Mouse (Mus musculus): ENCODE data around the gene St5.
A peak's percentile ranks its signal among the peaks of the same experiment; 100 is the strongest.

Gene St5

DNA sequence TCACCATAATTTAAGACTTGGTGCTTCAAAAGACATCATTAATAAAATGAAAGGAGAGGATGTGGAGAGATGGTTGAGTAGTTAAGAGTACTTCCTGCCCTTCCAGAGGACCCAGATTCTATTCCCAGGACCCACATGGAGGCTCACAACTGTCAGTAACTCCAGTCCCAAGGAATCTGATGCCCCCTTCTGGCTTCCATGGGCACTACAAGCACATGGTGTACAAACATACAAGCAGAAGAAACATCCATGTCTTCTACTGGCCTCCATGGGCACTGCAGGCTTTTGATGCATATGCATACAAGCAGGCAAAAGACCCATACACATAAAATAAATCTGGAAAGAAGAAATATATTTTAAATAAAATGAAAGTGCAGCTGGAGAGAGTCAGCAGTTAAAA lies 3.2 kb downstream of the St5 start:
- no peak for DNase-seq (ENCODE audit: low read depth, low spot score)

GRCm38 (mm10) chr7:109695339-109695726 lies 8.1 kb downstream of the St5 start:
- no peak for DNase-seq (ENCODE audit: low read depth, low spot score)

- DNase-seq (ENCODE audit: low read depth, low spot score): no peak
Observed at GRCm38 (mm10) chr7:109694576-109695338, 8.6 kb downstream of the St5 start.

- DNase-seq (ENCODE audit: low read depth, low spot score): no peak
Observed at GRCm38 (mm10) chr7:109690961-109691360, 12.4 kb downstream of the St5 start.

GRCm38 (mm10) chr7:109690101-109690500 lies 13.3 kb downstream of the St5 start:
- no peak for DNase-seq (ENCODE audit: low read depth, low spot score)

GRCm38 (mm10) chr7:109686585-109687128 lies 16.7 kb downstream of the St5 start:
- DNase-seq (ENCODE audit: low read depth, low spot score): no peak

DNA sequence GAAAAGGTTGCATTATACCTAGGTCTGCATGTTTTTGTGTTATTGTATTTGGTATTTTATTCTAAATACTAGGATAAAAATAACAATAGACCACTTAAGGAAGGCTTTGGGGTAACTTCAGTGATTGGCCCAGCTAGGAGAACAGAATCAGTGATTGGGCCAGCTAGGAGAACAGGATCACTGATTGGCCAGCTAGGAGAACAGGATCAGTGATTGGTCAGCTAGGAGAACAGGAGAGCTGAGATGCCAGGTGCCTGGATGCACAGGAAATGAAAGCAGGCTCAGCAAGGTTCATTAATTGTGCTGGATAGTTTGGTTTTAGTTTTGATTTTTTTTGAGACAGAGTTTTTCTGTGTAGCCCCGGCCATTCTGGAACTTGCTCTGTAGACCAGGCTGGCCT lies 22.5 kb downstream of the St5 start:
- DNase-seq (ENCODE audit: low read depth, low spot score): no peak

- DNase-seq (ENCODE audit: low read depth, low spot score): no peak
Observed at GRCm38 (mm10) chr7:109680284-109680683, 23.1 kb downstream of the St5 start.

DNA sequence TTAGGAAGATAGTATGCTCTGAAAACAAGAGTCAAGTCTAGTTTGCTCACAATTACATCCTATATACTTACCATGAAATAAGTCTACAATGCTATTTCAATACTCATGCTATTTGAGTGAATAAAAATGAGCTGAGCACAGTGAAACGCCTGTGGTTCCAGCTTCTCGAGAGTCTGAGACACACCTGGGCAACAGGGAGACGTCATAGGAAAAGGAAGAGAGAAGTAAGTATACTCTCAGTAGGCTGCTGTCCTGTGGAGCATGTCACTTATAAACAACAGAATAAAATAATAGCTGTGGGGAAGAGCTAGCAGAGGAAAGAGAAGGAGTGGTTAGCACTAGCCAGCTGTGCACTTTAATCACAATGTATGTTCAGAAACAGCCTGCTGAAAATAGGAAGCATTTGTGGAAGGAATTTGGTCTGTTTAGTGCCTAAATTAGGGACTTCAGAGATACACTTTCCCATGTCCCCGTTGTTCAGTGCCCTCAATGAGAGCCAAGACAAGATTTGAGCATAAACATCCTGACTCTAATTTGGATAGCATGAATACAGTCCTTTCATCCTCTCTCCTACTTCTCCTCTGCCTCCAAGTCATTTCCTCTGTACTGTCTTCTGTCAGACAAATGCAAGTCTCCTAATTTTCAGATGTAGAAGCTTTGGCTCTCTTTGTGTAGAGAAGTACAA lies 28.3 kb downstream of the St5 start:
- DNase-seq (ENCODE audit: low read depth, low spot score): peak; percentile 31

DNA sequence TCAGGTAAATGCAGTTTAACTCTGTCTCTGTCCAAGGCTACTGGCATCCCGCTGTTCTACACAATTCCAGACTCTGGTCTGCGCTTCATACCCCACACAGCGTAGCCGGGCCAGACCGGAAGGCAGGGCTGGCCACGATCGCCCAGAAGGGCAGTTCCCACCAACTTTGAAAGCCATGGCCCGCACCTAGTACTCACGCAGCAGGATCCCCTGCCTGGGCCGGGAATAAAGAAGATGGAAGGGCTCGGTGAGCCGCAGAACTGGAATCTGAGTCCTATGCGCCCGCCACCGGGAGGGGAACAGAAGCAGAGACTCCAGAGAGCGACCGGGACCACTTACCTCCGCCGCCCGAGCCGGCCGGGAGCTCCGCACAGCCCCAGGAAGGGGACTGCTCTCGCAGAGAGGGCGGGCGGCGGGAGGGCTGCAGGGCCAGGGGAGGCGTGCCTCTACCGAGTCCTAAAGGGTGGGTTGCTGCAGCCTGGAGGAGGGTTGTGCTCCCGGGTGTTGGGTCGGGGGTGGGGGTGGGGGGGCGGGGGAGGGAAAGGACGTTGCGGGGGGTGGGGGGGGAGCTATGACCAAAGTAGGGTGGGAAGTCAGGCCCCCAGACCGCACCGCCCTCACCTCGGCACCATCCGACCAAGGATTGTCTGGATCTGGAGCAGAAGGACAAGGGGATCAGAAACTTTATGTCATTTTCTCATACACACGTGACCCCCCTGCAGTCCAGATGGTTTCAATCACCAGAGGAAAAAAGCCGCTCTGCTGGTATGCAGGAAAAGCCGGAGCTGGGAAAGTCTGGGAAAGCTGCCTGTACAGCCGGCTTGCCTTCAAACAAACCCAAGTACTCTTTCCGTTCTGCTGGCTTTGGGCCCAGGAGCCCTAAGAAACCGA lies 31.6 kb downstream of the St5 start:
- DNase-seq (ENCODE audit: low read depth, low spot score): peak; percentile 89

DNA sequence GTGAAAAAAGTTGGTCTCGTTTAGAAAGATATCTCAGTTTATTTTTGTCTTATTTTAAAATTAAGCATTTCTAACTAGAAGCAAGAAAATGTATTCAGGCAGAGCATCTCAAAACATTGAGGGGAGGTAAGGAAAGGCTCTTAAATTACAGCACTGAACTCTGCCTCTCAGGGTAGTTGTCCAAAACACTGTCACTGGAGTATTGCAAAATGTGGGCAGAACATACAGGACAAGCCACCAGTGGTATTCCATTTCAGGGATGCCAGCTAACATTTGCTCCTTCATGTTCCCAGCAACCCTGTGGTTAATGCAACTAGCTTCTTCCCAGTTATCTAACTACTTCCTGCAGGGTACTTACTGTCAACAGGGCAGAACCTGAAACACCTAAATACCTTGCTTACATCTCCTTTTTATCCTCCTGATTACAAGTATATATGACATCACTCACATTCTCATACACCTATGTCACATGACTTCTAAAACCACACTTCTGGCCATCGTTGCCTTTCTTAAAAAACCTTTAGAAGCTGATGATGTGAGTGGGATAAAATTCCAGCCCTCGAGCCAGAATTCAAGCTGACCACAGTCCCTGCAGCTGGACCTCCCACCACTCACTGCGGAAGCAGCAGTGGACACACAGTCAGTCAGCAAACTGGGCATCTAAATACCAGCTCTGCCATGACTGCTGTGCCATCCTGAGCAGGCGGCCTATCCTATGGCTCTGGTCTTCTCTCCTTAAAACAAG lies 33.8 kb downstream of the St5 start:
- no peak for DNase-seq (ENCODE audit: low read depth, low spot score)

DNA sequence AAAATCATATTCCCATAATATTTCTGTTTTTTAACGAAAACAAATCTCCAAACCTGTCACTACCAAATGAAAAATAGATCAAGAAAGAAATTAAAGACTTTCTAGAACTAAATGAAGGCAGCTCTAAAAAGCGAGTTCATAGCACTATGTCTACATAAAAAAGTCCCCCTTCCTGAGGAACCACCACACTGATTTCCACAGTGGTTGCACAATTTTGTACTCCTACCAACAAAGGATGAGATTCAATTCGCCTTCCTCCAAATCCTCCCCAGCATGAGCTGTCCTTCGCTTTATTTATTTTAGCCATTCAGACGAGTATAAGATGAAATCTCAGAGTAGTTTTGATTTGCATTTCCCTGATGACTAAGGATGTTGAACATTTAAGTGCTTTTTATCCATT lies 36.7 kb downstream of the St5 start:
- no peak for DNase-seq (ENCODE audit: low read depth, low spot score)

GRCm38 (mm10) chr7:109662626-109663025 lies 40.8 kb downstream of the St5 start:
- DNase-seq (ENCODE audit: low read depth, low spot score): peak; percentile 56

DNA sequence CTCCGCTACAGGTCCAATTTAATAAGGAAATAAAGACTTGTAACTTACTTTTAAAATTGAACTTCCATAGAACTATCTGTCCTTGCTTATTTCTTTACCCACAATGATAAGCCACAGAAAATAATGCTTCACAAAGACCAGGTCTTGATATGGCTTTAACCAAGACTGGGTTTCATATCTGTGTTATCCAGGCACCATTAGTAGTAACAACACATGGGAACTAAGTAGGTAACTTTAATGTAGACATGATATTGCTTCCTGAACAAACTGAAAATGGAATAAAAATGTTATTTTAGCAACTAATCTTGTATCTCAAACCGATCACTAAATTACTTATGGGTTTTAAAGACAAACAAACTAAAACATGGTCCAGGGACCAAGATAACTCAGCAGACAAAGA lies 44.1 kb downstream of the St5 start:
- no peak for DNase-seq (ENCODE audit: low read depth, low spot score)

DNA sequence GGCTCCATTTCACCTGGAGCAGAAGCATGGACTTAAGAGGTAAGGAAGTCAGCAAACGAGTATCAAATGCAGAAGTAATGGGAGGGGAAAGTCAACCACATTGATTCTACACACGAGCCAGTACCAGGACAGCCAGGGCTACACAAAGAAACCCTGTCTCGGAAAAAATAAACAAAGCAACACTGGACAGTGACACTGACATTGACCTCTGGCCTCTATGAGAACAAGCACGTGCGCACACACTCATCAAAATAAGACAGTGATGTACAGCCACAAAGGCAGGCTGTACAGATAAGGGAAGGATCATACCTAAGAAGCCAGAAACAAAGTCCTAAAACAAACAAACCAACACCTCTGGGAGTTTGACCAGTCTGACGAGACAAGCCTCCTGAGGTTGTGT lies 45.5 kb downstream of the St5 start:
- no peak for DNase-seq (ENCODE audit: low read depth, low spot score)

DNA sequence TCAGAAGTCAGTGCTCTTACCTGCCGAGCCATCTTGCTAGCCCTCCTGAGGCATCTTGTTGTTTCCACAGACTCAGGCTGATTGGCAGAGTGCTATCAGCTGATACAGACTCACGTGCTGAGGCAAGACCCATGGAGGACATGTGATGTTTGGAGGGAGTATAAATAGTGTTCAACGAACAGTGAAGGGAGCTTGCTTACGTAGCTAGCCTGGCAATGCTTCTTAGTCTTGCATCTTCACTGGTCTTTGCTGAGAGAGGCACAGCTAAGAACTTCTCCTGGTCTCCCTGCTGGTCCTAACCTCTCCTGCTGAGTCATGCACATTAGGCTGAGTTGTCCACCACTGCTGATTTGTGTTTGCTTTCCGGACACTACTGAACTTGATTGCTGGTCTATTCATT lies 48.5 kb downstream of the St5 start:
- no peak for DNase-seq (ENCODE audit: low read depth, low spot score)

DNA sequence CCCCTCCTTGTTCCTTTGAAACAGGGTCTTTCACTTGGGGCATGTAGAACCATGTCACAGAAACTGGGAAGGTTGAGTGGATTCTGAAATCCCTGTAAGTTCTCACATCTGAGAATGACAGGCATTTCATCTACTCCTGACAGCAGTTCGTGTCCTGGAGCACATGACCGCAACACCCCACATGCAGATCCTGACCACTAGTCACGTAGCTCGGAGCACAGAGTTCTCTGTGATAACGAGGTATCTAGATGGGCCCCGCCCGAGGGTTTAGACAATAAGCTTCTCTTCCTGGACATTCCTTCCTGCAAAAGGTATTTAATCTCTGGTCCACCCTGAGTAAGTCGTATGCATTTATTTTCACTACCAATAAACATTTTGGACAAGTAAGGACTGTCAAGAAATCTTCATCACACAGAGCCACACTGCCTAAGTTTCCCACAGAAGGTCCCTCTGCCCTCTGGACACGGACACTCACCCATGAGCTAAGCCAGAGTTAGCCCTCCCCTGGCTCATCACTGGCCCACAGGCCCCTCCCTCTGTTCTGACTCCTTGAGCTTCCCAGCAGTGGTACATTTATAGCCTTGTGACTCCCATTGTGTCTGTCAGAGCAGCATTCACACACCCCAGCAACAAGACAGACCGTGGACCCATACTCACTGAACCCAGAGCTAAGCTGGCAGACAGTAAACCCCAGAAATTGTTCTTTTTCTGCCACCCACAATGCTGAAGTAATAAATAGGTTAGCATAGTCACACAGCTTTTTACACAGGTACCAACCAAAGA lies 54.4 kb downstream of the St5 start:
- DNase-seq (ENCODE audit: low read depth, low spot score): no peak

- DNase-seq (ENCODE audit: low read depth, low spot score): no peak
Observed at GRCm38 (mm10) chr7:109646574-109646973, 56.8 kb downstream of the St5 start.

- no peak for DNase-seq (ENCODE audit: low read depth, low spot score)
Observed at GRCm38 (mm10) chr7:109643305-109643994, 60.0 kb downstream of the St5 start.

DNA sequence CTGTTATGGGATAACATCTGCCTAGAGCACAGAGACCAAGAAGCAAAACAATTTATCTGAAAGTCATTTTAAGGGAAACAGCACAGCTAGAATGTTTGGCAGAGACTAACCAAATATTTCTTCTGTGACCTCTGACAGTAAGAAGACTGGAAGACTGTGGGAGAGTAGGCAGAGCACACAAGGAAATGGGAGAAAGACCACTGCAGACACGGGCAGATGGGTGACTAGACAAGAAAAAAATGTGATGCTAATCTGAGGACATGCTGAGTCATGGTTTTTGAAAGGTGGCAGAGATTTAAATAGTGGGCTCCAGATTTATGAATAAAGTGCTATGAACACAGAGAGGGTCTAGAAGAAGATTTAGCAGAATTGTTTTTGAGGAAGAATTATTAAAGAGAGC lies 61.4 kb downstream of the St5 start:
- no peak for DNase-seq (ENCODE audit: low read depth, low spot score)
